Comparison of ENCODE assay signal across 8 mouse cellular contexts in the genomic region with DNA sequence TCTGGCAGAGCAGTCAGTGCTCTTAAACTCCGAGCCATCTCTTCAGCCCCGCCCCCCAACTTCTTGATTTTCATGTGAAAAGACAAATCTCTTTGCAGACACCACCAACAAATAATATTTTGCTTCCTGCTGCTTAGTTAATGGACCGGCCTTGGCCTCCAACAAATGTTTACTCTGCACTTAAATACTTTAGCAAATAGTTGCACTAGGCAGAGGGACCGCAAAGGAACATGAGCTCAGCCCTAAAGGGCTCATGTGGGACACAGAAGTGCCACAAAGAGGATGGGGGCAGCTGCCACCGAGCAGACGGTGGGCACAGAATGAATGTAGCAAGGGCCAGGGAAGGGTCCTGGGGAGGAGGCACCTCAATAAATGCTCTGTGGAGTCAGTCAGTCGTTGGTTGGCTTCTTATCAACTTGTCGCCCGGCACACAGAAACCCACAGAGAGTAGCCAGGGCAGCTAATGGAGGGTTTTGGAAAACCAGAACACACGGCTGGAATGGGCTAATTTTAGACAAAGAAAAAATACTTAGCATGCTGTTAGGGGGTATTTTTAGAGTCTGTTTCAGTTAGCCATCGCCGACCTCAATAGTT. TPM values are rescaled to one million over a fixed set of nuclear protein-coding genes. Genes with fewer than 3 reads are reported as not detected.
DNase-seq lines count a peak whose midpoint lies in the region; ATAC-seq and TF ChIP-seq lines count a peak whose summit lies in the region.

No protein-coding gene starts in this region.

- no peak overlapping the region for H3K4me3 ChIP-seq in kidney, embryonic 15.5 days (replicated peaks)
- H3K4me3 ChIP-seq in embryonic facial prominence, embryonic 13.5 days, result no peak overlapping the region
- H3K4me3 ChIP-seq in intestine, postnatal 0 days (ENCODE audit: low read depth, low read length), result no peak overlapping the region
- H3K4me3 ChIP-seq in midbrain, embryonic 11.5 days (ENCODE audit: low read depth, low read length), result no peak overlapping the region

- peak overlapping the region; percentile 90 for H3K27ac ChIP-seq in kidney, embryonic 15.5 days
- H3K27ac ChIP-seq in embryonic facial prominence, embryonic 13.5 days, result peak overlapping the region; percentile 75
- H3K27ac ChIP-seq in intestine, postnatal 0 days (ENCODE audit: low read depth, low read length), result peak overlapping the region; percentile 58
- H3K27ac ChIP-seq in midbrain, embryonic 11.5 days (ENCODE audit: low read depth, low read length), result peak overlapping the region; percentile 44; the same call in 1 of the 2 replicates

- no peaks in the 10 kb centered on the region for H3K36me3 ChIP-seq in kidney, embryonic 15.5 days
- H3K36me3 ChIP-seq in embryonic facial prominence, embryonic 13.5 days, result no peaks in the 10 kb centered on the region
- H3K36me3 ChIP-seq in intestine, postnatal 0 days (ENCODE audit: control insufficient read depth, insufficient read depth), result no peaks in the 10 kb centered on the region
- no peaks in the 10 kb centered on the region for H3K36me3 ChIP-seq in midbrain, embryonic 11.5 days (ENCODE audit: control insufficient read depth, insufficient read depth, low read length)

- H3K9me3 ChIP-seq in kidney, embryonic 15.5 days (replicated peaks), result no peaks in the 10 kb centered on the region
- no peaks in the 10 kb centered on the region for H3K9me3 ChIP-seq in embryonic facial prominence, embryonic 13.5 days
- no peaks in the 10 kb centered on the region for H3K9me3 ChIP-seq in intestine, postnatal 0 days (ENCODE audit: control insufficient read depth)
- no peaks in the 10 kb centered on the region for H3K9me3 ChIP-seq in midbrain, embryonic 11.5 days (ENCODE audit: control insufficient read depth, low read length)

- H3K4me2 ChIP-seq in kidney, embryonic 15.5 days, result 0 out of 2 replicates have a peak overlapping the region, but pooled peaks have one; percentile 26
- H3K4me2 ChIP-seq in embryonic facial prominence, embryonic 13.5 days, result 0 out of 2 replicates have a peak overlapping the region, but pooled peaks have one; percentile 16
- 0 out of 2 replicates have a peak overlapping the region, but pooled peaks have one; percentile 17 for H3K4me2 ChIP-seq in intestine, postnatal 0 days (replicated peaks; ENCODE audit: low read depth)
- H3K4me2 ChIP-seq in midbrain, embryonic 11.5 days, result no peak overlapping the region

- no peak overlapping the region for H3K9ac ChIP-seq in kidney, embryonic 15.5 days
- H3K9ac ChIP-seq in embryonic facial prominence, embryonic 13.5 days, result no peak overlapping the region
- H3K9ac ChIP-seq in intestine, postnatal 0 days (ENCODE audit: low read depth, low read length), result no peak overlapping the region
- no peak overlapping the region; the same call in none of the 2 replicates for H3K9ac ChIP-seq in midbrain, embryonic 11.5 days (ENCODE audit: low read length)

- DNase-seq in kidney, adult 8-10 months, result no peak
- no peak for DNase-seq in midbrain, embryonic 11.5 days (ENCODE audit: low spot score, missing footprints)
- no peak for DNase-seq in frontal cortex, postnatal 10 days (ENCODE audit: low spot score in 2 of 2)
- DNase-seq in embryo, embryonic 11 days, result no peak
- DNase-seq in adrenal gland, postnatal 10 days, result no peak

- ATAC-seq in kidney, embryonic 15.5 days (replicated peaks; ENCODE audit: low FRiP score), result no peak
- no peak for ATAC-seq in embryonic facial prominence, embryonic 13.5 days (ENCODE audit: insufficient number of reproducible peaks, insufficient read depth, low FRiP score, low TSS enrichment, low read depth)
- ATAC-seq in intestine, postnatal 0 days, result no peak
- no peak; the same call in 1 of the 2 replicates for ATAC-seq in midbrain, embryonic 11.5 days (ENCODE audit: low FRiP score)

- 57% methylated on average over 12 of the region's 12 CpGs for WGBS in kidney, embryonic 15.5 days
- 51% methylated on average over 12 of the region's 12 CpGs for WGBS in embryonic facial prominence, embryonic 13.5 days
- 18% methylated on average over 12 of the region's 12 CpGs for whole genome bisulfite sequencing in intestine, postnatal 0 days
- 48% methylated on average over 12 of the region's 12 CpGs for WGBS in midbrain, embryonic 11.5 days

- no peak for TF ChIP-seq CTCF in intestine, postnatal 0 days (IDR thresholded peaks at IDR 0.05; ENCODE audit: low read depth)

- peaks cover 92% of the 10 kb centered on the region for H3K4me1 ChIP-seq in kidney, embryonic 15.5 days
- H3K4me1 ChIP-seq in embryonic facial prominence, embryonic 13.5 days, result peaks cover 94% of the 10 kb centered on the region
- H3K4me1 ChIP-seq in intestine, postnatal 0 days (replicated peaks; ENCODE audit: control insufficient read depth, insufficient read depth, low read length), result peaks cover 43% of the 10 kb centered on the region
- peaks cover 19% of the 10 kb centered on the region for H3K4me1 ChIP-seq in midbrain, embryonic 11.5 days (ENCODE audit: control insufficient read depth, insufficient read depth, low read length)

- no peaks in the 10 kb centered on the region for H3K27me3 ChIP-seq in kidney, embryonic 15.5 days
- H3K27me3 ChIP-seq in embryonic facial prominence, embryonic 13.5 days, result no peaks in the 10 kb centered on the region
- H3K27me3 ChIP-seq in intestine, postnatal 0 days (replicated peaks; ENCODE audit: control insufficient read depth, insufficient read depth, low read length), result no peaks in the 10 kb centered on the region
- no peaks in the 10 kb centered on the region for H3K27me3 ChIP-seq in midbrain, embryonic 11.5 days (ENCODE audit: control insufficient read depth, insufficient read depth, low read length)

RNA-seq across cellular contexts. Expression of a gene that starts 44.0 kb away (rescaled TPM):
- 13.8 and 14.7 TPM in 2 replicates for polyA plus RNA-seq in kidney, embryonic 15.5 days (2015; fragmentation: Nextera tagmentation; extraction: Ambion mirVana)
- polyA plus RNA-seq in embryonic facial prominence, embryonic 13.5 days (2015; fragmentation: Nextera tagmentation; extraction: Ambion mirVana), result 17.7 and 20.8 TPM in 2 replicates
- 16.7 and 18.1 TPM in 2 replicates for polyA plus RNA-seq in intestine, postnatal 0 days (2015; fragmentation: Nextera tagmentation; extraction: Ambion mirVana)
- polyA plus RNA-seq in midbrain, embryonic 11.5 days (2014; fragmentation: Nextera tagmentation; extraction: Ambion mirVana), result 5.9 and 6.0 TPM in 2 replicates
- 10 to 100 TPM; 47.9 to 49.1 TPM for total RNA-seq in adrenal gland, postnatal 10 days (2021)
